Mouse (Mus musculus) heart, postnatal 0 days (tissue): Measurements from ENCODE around the gene Socs4.

Experiments used
- CTCF ChIP-seq: IDR thresholded peaks from 2 replicates; pipeline ENCODE4 v1.5.1; 2016; ENCODE audit warnings: antibody characterized with exemption, control low read depth, low read depth
- EP300 ChIP-seq: IDR thresholded peaks from 2 replicates; pipeline ENCODE4 v1.6.1; 2016; ENCODE audit warnings: antibody characterized with exemption, low read depth

- TF ChIP-seq EP300 (no peak), CTCF (no peak)
Measured at GRCm38 (mm10) chr14:47319362-47319761, 42.6 kb downstream of the Socs4 start.
